Mouse (Mus musculus) cerebellum, adult 18-20 months (tissue): ENCODE results near the gene Zbtb48.
"Not testable (repeated sequence)": the region's sequence is repeated elsewhere in the genome, so short reads cannot be mapped to it uniquely, and the experiment has no call there.

Source experiments
- DNase-seq, 2 experiments: peaks; one replicate each; pipeline ENCODE4 v3.0.0; 2021

Zbtb48 gene

GRCm38 (mm10) chr4:152027524-152027923, at the start of gene Zbtb48:
Gene Zbtb48, minus strand, starts transcription at chr4:152027671.
- DNase-seq, result peak; percentile 96 to 99

GRCm38 (mm10) chr4:152077191-152077590, 49.7 kb upstream of the Zbtb48 start:
- no peak for DNase-seq

DNA sequence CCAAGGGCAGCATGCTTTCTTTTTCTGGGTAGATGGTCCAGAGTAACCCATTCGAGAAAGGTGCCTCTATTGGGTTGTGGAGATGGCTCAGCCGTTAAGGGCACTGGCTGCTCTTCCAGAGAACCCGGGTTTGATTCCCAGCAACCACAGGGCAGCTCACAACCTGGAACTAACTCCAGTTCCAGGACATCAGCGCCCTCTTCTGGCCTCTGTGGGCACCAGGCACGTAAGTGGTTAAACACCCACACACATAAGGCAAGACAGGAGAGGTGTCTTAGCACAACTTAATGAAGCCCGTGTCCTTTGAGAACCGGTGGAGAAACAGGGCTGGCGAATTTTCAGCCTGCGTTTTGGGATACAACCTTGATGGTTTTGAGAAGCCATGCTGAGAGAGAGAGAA, 47.1 kb upstream of the Zbtb48 start:
- no peak for DNase-seq

GRCm38 (mm10) chr4:152073715-152074114, 46.2 kb upstream of the Zbtb48 start:
- no peak for DNase-seq

GRCm38 (mm10) chr4:152072655-152073054, 45.2 kb upstream of the Zbtb48 start:
- DNase-seq, result no peak

GRCm38 (mm10) chr4:152072121-152072601, 44.7 kb upstream of the Zbtb48 start, which contains the start of gene Plekhg5:
Gene Plekhg5, plus strand, starts transcription at chr4:152072498.
- no peak for DNase-seq

GRCm38 (mm10) chr4:152070494-152071396, 43.3 kb upstream of the Zbtb48 start:
- DNase-seq, result no peak

DNA sequence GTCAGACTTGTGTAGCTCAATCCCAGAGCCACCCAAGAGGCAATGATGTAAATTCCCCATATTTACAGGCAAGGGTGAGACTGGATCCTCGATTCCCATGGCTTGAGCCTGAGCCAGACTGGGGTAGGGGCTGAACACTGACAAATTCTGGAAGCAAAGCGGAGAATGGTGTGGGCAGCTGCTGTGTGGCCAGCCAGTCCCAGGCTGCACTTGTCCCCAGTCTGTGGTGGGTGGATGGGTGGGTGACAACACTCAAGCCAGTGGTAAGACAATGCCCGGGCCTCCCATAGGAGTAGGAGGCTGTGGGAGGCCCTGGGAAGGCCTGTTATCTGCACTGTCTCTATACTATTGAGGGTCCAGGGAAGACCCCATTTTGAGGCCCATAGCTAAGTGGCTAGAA, 41.8 kb upstream of the Zbtb48 start:
- DNase-seq, result no peak

DNA sequence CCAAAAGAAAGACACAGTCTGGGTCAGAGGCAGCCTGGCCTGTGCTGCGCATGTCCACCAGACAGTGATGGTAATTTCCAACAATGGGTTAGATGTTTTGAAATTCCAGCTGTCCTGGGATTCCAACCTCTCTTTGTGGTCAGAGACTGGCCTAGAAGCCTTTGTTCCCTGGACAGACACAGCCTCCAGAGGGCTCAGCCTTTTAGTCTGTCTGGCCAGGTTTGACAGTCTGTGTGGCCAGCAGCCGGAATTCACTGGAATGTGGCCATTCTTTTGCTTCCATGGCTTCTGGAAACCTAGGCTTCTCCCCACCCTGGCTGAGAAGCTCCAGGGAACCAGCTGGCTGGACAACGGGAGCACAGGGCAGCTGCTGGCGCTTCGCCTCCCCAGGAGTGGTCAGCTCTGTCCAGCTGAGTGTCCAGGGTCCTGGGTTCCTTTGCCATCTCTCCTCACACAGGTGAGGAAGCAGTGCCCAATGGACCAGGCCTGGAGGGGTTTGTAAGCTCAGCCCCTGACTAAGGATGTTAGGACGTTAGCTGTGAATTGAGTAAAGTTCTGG, 40.8 kb upstream of the Zbtb48 start:
- no peak for DNase-seq

DNA sequence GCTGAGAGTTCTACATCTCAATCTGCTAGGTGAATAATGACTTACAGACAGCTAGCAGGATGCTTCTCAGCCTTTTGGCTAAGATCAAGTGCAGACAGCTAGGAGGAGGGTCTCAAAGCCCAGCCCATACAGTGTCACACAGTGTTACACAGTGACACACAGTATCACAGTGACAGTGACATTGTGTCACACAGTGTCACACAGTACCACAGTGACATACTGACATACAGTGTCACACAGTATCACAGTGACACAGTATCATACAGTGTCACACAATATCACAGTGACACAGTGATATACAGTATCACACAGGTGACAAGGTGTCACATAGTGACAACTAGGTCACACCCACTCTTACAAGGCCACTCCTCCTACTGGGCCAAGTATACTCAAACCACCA, 39.8 kb upstream of the Zbtb48 start:
- no peak for DNase-seq

DNA sequence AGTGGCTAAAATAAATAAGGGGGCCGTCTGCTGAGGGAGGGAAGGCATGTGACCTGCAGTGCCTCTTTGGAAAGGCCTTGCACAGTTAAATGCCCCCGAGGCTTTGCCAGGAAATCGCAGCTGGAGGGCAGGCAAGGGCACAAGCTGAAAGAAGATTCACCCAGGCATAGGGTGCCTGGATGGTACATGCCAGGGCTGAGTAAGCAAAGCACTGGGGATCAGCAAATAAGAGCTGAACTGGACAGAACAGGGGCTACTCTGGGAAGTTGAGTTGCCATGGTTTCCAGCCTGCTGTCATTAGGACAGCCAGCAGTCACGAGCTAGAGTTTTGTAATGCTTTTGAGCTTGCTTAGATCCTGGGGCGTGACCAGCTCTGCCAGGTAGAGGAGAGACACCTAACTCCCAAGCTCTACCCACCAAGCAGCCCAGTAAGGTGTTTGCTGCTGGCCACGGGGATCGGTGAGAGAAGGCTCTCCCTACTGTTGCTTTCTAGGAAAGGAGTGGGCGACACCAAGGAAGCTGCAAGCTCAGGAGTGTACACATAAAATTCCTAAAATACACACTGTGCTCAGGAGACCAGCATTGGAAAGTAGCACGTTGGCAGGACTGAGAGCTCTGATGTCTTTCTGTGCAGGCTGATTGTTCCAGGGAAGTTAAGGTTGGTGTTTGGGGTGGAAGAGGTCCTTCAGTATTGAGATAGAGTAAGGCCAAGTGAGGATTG, 35.1 kb upstream of the Zbtb48 start:
- DNase-seq, result no peak

- DNase-seq, result no peak
These were observed 17.1 kb upstream of the Zbtb48 start for GRCm38 (mm10) chr4:152044609-152045008.

DNA sequence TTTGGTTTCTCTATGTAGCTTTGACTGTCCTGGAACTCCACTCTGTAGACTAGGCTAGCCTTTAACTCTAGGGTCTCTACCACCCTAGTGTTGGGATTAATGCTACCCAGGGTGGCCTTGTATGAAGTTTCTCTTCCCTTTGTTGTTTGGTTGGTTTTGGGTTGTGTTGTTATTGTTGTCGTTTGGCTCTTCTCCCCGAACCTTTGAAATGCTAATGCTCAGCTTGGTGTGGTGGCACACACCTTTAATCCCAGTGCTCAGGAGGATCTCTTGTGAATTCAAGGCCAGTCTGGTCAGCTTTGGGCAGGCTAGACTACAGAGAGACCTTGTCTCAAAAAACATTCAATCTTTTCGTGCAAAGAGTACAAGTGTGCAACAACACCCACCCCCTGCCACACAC, 15.7 kb upstream of the Zbtb48 start:
- no peak for DNase-seq

DNA sequence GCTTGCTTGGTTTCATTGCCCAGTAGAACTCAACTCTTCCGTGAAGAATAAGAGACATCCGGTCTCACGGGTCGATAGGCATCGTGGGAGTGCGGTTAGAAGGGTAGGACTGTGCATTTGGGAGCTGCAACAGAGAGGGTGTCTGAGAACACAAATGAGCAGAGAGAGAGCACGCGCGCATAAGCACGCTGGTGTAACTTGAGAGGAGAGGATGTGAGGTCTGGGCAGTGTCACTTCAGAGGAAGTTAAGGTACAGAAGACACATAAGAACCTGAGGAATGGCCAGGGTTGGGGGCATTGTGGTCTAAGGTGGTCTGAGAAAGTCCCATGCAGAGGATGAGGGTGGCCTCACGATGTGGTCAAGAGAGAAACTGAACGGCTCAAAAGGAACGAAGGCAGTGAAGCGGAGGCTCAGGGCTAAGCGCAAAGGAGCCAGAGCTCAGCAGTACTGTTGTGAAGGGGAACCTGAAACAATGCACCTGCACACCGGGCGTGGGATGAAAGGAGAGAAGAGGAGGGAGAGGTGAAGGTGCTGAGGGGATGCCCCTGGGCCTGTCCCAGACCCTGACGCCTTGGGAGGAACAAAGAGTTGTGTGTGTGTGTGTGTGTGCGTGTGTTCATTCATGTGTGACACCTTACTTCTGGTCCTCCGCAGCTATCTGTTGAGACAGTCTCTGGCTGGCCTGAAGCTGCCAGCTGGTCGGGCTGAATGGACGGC, 14.6 kb upstream of the Zbtb48 start:
- no peak for DNase-seq

GRCm38 (mm10) chr4:152039831-152040310, 12.4 kb upstream of the Zbtb48 start:
- no peak for DNase-seq

- DNase-seq, result peak; percentile 89 to 97
These were observed 11.7 kb upstream of the Zbtb48 start, which contains the start of gene Nol9 for GRCm38 (mm10) chr4:152038985-152039830. Gene Nol9, plus strand, starts transcription at chr4:152039321.

DNA sequence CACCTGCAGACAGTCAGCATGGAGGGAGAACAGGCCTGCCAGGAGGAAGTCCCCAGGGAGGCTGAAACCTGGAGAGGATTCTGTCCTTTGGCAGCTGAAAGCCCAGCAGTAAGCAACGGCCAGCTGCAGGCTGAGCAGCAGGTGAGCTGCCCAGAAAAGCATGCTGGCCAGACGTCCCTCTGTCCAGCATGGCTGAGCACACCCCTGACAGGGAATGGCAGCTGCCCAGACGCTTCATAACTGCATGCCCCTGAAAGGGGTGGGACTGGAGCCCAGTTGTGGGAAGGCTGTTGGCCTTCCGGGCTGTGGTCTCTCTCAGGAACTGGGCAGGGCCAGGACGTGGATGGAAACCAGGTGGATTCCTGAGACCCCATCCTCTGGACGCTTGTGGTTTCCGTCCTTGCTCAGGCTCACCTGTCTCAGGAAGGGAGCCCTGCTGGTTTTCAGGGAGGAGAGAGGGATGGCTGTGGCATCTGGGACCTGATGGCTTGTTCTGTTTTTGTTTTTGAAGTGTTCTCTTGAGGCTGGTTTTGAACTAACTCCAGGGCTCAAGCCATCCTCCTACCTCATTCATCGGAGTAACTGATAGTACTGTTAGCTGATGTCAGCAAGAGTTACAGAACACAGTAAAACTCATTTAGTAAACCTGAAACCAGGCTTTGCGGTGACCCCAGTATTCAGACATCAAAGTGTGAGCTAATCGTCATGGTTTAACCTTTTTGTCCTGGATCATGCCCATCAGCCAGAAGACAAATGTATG, 10.9 kb upstream of the Zbtb48 start, which contains the start of gene Tas1r1:
Gene Tas1r1 (minus strand): TSS at position 344 of the 760 bp plus-strand sequence.
- DNase-seq, result no peak

GRCm38 (mm10) chr4:152036464-152036863, 9.0 kb upstream of the Zbtb48 start:
- DNase-seq, result not testable (repeated sequence)

DNA sequence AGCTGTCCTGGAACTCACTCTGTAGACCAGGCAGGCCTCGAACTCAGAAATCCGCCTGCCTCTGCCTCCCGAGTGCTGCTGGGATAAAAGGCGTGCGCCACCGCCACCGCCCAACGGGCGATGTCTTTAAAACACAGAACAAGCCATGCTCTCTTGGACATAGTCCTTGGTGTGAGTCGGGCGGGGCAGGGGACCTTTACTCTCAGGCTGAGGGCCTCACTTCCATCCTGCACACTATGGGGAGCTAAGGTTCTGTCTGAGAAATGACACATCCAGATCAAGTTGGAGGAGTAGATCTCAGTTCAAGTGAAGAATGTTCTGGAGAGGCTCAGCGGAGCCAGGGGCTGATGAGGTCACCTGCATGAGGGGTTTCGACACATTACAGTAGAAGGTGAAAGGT, 5.5 kb upstream of the Zbtb48 start:
- no peak for DNase-seq

- DNase-seq, result no peak
These were observed 2.5 kb upstream of the Zbtb48 start for GRCm38 (mm10) chr4:152029997-152030396.

DNA sequence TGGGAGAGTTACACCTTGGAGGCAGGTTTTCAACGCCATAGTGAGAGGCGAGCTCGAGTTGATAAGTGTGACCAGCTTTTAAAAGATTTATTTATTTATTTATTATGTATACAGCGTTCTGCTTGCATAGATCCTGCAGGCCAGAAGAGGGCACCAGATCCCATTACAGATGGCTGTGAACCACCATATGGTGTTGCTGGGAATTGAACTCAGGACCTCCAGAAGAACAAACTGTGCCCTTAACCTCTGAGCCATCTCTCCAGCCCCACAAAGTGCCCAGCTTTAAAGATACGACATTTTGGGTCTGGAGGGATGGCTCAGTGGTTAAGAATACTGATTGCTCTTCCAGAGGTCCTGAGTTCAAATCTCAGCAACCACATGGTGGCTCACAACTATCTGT, 1.6 kb upstream of the Zbtb48 start:
- peak in 1 of 2 experiments; percentile 41 for DNase-seq
